Mouse (Mus musculus) cerebellum, adult 11-12 months (tissue): ENCODE measurements around the gene Cdk8.
A peak's percentile ranks its signal among the peaks of the same experiment; 100 is the strongest.
"Not testable (repeated sequence)": the region's sequence is repeated elsewhere in the genome, so short reads cannot be mapped to it uniquely, and the experiment has no call there.

ENCODE experiments used
- DNase-seq: peaks from one replicate; pipeline ENCODE4 v3.0.0; 2022

Cdk8 gene

GRCm38 (mm10) chr5:146230864-146231654 is at the start of gene Cdk8:
Gene Cdk8, plus strand, starts transcription at chr5:146231230.
- DNase-seq, result peak; percentile 96

GRCm38 (mm10) chr5:146185204-146185603 is 45.8 kb upstream of the Cdk8 start, which contains the start of gene 1700001J03Rik:
Gene 1700001J03Rik, minus strand, starts transcription at chr5:146185304.
- not testable (repeated sequence) for DNase-seq

GRCm38 (mm10) chr5:146187441-146187840 is 43.6 kb upstream of the Cdk8 start:
- peak; percentile 80 for DNase-seq

- DNase-seq, result no peak
These were observed 42.9 kb upstream of the Cdk8 start for GRCm38 (mm10) chr5:146188144-146188543.

- peak; percentile 67 for DNase-seq
These were observed 42.3 kb upstream of the Cdk8 start for GRCm38 (mm10) chr5:146188712-146189111.

- DNase-seq, result no peak
These were observed 40.9 kb upstream of the Cdk8 start for GRCm38 (mm10) chr5:146190093-146190492.

- DNase-seq, result peak; percentile 89
These were observed 40.3 kb upstream of the Cdk8 start for GRCm38 (mm10) chr5:146190501-146191269.

- peak; percentile 53 for DNase-seq
These were observed 37.7 kb upstream of the Cdk8 start for GRCm38 (mm10) chr5:146193360-146193759.

GRCm38 (mm10) chr5:146199073-146199472 is 32.0 kb upstream of the Cdk8 start:
- no peak for DNase-seq

GRCm38 (mm10) chr5:146199540-146199939 is 31.5 kb upstream of the Cdk8 start:
- no peak for DNase-seq

- DNase-seq, result no peak
These were observed 30.4 kb upstream of the Cdk8 start for GRCm38 (mm10) chr5:146200580-146200979.

- DNase-seq, result no peak
These were observed 27.1 kb upstream of the Cdk8 start for GRCm38 (mm10) chr5:146203921-146204320.

- no peak for DNase-seq
These were observed 25.5 kb upstream of the Cdk8 start for GRCm38 (mm10) chr5:146205537-146205936.

- no peak for DNase-seq
These were observed 10.5 kb upstream of the Cdk8 start for GRCm38 (mm10) chr5:146220501-146220878.

GRCm38 (mm10) chr5:146220879-146221714 is 9.9 kb upstream of the Cdk8 start, which contains the start of gene Rnf6:
Gene Rnf6, minus strand, starts transcription at chr5:146221555.
- peak; percentile 96 for DNase-seq

- DNase-seq, result no peak
These were observed 9.3 kb upstream of the Cdk8 start for GRCm38 (mm10) chr5:146221722-146222121.

- no peak for DNase-seq
These were observed 7.2 kb upstream of the Cdk8 start for GRCm38 (mm10) chr5:146223786-146224185.

GRCm38 (mm10) chr5:146227496-146227895 is 3.5 kb upstream of the Cdk8 start:
- DNase-seq, result no peak

GRCm38 (mm10) chr5:146229869-146230650 is 970 bp upstream of the Cdk8 start:
- peak; percentile 57 for DNase-seq

GRCm38 (mm10) chr5:146231655-146231996 is 596 bp downstream of the Cdk8 start:
- DNase-seq, result peak; percentile 61

- DNase-seq, result no peak
These were observed 1.1 kb downstream of the Cdk8 start for GRCm38 (mm10) chr5:146232056-146232675.

- no peak for DNase-seq
These were observed 1.8 kb downstream of the Cdk8 start for GRCm38 (mm10) chr5:146232816-146233215.
